Mouse (Mus musculus) lung, postnatal 0 days (tissue): ENCODE results near the gene Bcas2.
"Not testable (repeated sequence)": the region's sequence is repeated elsewhere in the genome, so short reads cannot be mapped to it uniquely, and the experiment has no call there.

Experiments
- CTCF ChIP-seq: IDR thresholded peaks from 2 replicates; pipeline ENCODE4 v1.5.1; 2016; ENCODE audit warnings: antibody characterized with exemption, mild to moderate bottlenecking
- EP300 ChIP-seq: IDR thresholded peaks from 2 replicates; pipeline ENCODE4 v1.6.1; 2016; ENCODE audit warnings: antibody characterized with exemption, mild to moderate bottlenecking, control low read depth

- not testable (repeated sequence) for TF ChIP-seq EP300, CTCF
Observed at GRCm38 (mm10) chr3:103201105-103201504, 29.6 kb downstream of the Bcas2 start.
